24 mouse cellular contexts compared by ENCODE assay signal in genomic region chr4:53962458-53962857, GRCm38 (mm10).
DNase-seq lines count a peak whose midpoint lies in the region; ATAC-seq and TF ChIP-seq lines count a peak whose summit lies in the region.
"Had no signal": no experiment of that assay in that cellular context is flagged by ENCODE, and none has a peak within 500 bp of the region (broad histone marks: within the 10 kb centered on the region; RNA-seq: fewer than 3 reads in every experiment).

No protein-coding gene starts in this region.

- H3K4me3 ChIP-seq in forebrain, embryonic 10.5 days = no peak overlapping the region
- no peak overlapping the region for H3K4me3 ChIP-seq in forebrain, embryonic 15.5 days
- H3K4me3 ChIP-seq in kidney, adult 2 months (ENCODE audit: insufficient read depth, low read depth, low read length) = no peak overlapping the region
- no peak overlapping the region for H3K4me3 ChIP-seq in embryonic facial prominence, embryonic 10.5 days
- H3K4me3 ChIP-seq: embryonic facial prominence, embryonic 12.5 days; embryonic facial prominence, embryonic 15.5 days; forebrain, embryonic 12.5 days; heart, embryonic 12.5 days; heart, embryonic 15.5 days; hindbrain, embryonic 15.5 days had no signal

- H3K9ac ChIP-seq in forebrain, embryonic 15.5 days (replicated peaks) = no peak overlapping the region
- H3K9ac ChIP-seq: embryonic facial prominence, embryonic 12.5 days; embryonic facial prominence, embryonic 15.5 days; forebrain, embryonic 12.5 days; heart, embryonic 12.5 days; heart, embryonic 15.5 days; hindbrain, embryonic 15.5 days had no signal

- ATAC-seq in forebrain, embryonic 15.5 days (replicated peaks) = no peak
- ATAC-seq: activated CD4-positive, CD25-positive, alpha-beta regulatory T cell, adult 4 months had no signal

- no peak for TF ChIP-seq POLR2A in kidney, adult 2 months (IDR thresholded peaks at IDR 0.05; ENCODE audit: low read depth, low read length)

- H3K27me3 ChIP-seq in forebrain, embryonic 10.5 days (ENCODE audit: poor library complexity, severe bottlenecking) = no peaks in the 10 kb centered on the region
- no peaks in the 10 kb centered on the region for H3K27me3 ChIP-seq in forebrain, embryonic 15.5 days
- H3K27me3 ChIP-seq in kidney, adult 2 months (replicated peaks; ENCODE audit: control insufficient read depth, insufficient read depth, low read length) = no peaks in the 10 kb centered on the region
- no peaks in the 10 kb centered on the region for H3K27me3 ChIP-seq in embryonic facial prominence, embryonic 10.5 days (replicated peaks; ENCODE audit: low read depth, poor library complexity, severe bottlenecking)
- H3K27me3 ChIP-seq: embryonic facial prominence, embryonic 12.5 days; embryonic facial prominence, embryonic 15.5 days; forebrain, embryonic 12.5 days; heart, embryonic 12.5 days; heart, embryonic 15.5 days; hindbrain, embryonic 15.5 days had no signal

- H3K4me1 ChIP-seq in forebrain, embryonic 10.5 days = 0 out of 2 replicates have a peak, but pooled peaks cover 4% of the 10 kb centered on the region
- H3K4me1 ChIP-seq in forebrain, embryonic 15.5 days = no peaks in the 10 kb centered on the region
- H3K4me1 ChIP-seq in kidney, adult 2 months (ENCODE audit: control insufficient read depth, insufficient read depth, low read length) = no peaks in the 10 kb centered on the region
- H3K4me1 ChIP-seq in embryonic facial prominence, embryonic 10.5 days = no peaks in the 10 kb centered on the region
- H3K4me1 ChIP-seq: embryonic facial prominence, embryonic 12.5 days; embryonic facial prominence, embryonic 15.5 days; forebrain, embryonic 12.5 days; heart, embryonic 12.5 days; heart, embryonic 15.5 days; hindbrain, embryonic 15.5 days had no signal

- no peaks in the 10 kb centered on the region for H3K36me3 ChIP-seq in forebrain, embryonic 10.5 days (replicated peaks)
- H3K36me3 ChIP-seq in forebrain, embryonic 15.5 days = no peaks in the 10 kb centered on the region
- no peaks in the 10 kb centered on the region for H3K36me3 ChIP-seq in kidney, adult 2 months (ENCODE audit: control insufficient read depth, insufficient read depth, low read length)
- no peaks in the 10 kb centered on the region for H3K36me3 ChIP-seq in embryonic facial prominence, embryonic 10.5 days (replicated peaks)
- H3K36me3 ChIP-seq: embryonic facial prominence, embryonic 12.5 days; embryonic facial prominence, embryonic 15.5 days; forebrain, embryonic 12.5 days; heart, embryonic 12.5 days; heart, embryonic 15.5 days; hindbrain, embryonic 15.5 days had no signal

- 79% methylated on average over 3 of the region's 3 CpGs for WGBS in forebrain, embryonic 10.5 days
- WGBS in forebrain, embryonic 15.5 days = 51% methylated on average over 3 of the region's 3 CpGs
- WGBS in kidney, adult 2 months = 71% methylated on average over 3 of the region's 3 CpGs
- WGBS in embryonic facial prominence, embryonic 10.5 days = 70% methylated on average over 3 of the region's 3 CpGs

- H3K9me3 ChIP-seq in forebrain, embryonic 10.5 days = peaks cover 6% of the 10 kb centered on the region; the same call in 1 of the 2 replicates
- peaks cover 4% of the 10 kb centered on the region; the same call in 1 of the 2 replicates for H3K9me3 ChIP-seq in forebrain, embryonic 15.5 days
- H3K9me3 ChIP-seq in embryonic facial prominence, embryonic 10.5 days = 0 out of 2 replicates have a peak, but pooled peaks cover 9% of the 10 kb centered on the region
- H3K9me3 ChIP-seq: embryonic facial prominence, embryonic 15.5 days; heart, embryonic 12.5 days; hindbrain, embryonic 15.5 days had no signal

- H3K27ac ChIP-seq in forebrain, embryonic 10.5 days = peak overlapping the region; percentile 35; the same call in 1 of the 2 replicates
- no peak overlapping the region for H3K27ac ChIP-seq in forebrain, embryonic 15.5 days (replicated peaks)
- H3K27ac ChIP-seq in kidney, adult 2 months (ENCODE audit: insufficient read depth, low read depth, low read length) = no peak overlapping the region
- peak overlapping the region; percentile 44; the same call in 1 of the 2 replicates for H3K27ac ChIP-seq in embryonic facial prominence, embryonic 10.5 days (replicated peaks)
- H3K27ac ChIP-seq: embryonic facial prominence, embryonic 12.5 days; embryonic facial prominence, embryonic 15.5 days; forebrain, embryonic 12.5 days; heart, embryonic 15.5 days; hindbrain, embryonic 15.5 days had no signal

- H3K4me2 ChIP-seq in forebrain, embryonic 15.5 days (replicated peaks) = no peak overlapping the region
- H3K4me2 ChIP-seq: embryonic facial prominence, embryonic 12.5 days; embryonic facial prominence, embryonic 15.5 days; forebrain, embryonic 12.5 days; heart, embryonic 12.5 days; heart, embryonic 15.5 days; hindbrain, embryonic 15.5 days had no signal

- DNase-seq in forebrain, embryonic 10.5 days (ENCODE audit: extremely low spot score, low spot score) = no peak
- DNase-seq in kidney, adult 2 months = peak; percentile 7
- no peak for DNase-seq in kidney, postnatal 36 days
- DNase-seq in 3T3-L1 (ENCODE audit: low read depth, low spot score) = peak; percentile 13
- no peak for DNase-seq in embryonic facial prominence, embryonic 10.5 days (ENCODE audit: low spot score)
- no peak for DNase-seq in spleen, postnatal 36 days (ENCODE audit: low spot score in 2 of 2)
- DNase-seq: adrenal gland, postnatal 10 days; adrenal gland, postnatal 36 days; B cell, adult 2 months; cerebellum, adult 18-20 months; cerebellum, adult 9-10 months; cerebellum, postnatal 14 days; gastrocnemius, postnatal 25 days; heart, adult 18-20 months; heart, postnatal 10 days; heart, postnatal 36 days had no signal

- no peak for TF ChIP-seq CTCF in kidney, adult 2 months (conservative IDR thresholded peaks at IDR 0.05; ENCODE audit: insufficient read depth, insufficient read length, low read depth, low read length)

Comparison
In these comparisons a context has a peak if more than half of its experiments do, and no peak if none do; other contexts are left out.
1. DNase-seq: peak in kidney, adult 2 months (single experiment) and 3T3-L1 (single experiment); none in forebrain, embryonic 10.5 days (single experiment), kidney, postnatal 36 days (0 of 2), embryonic facial prominence, embryonic 10.5 days (single experiment) and spleen, postnatal 36 days (0 of 2).
2. H3K27ac ChIP-seq: peak in forebrain, embryonic 10.5 days (single experiment) and embryonic facial prominence, embryonic 10.5 days (single experiment); none in forebrain, embryonic 15.5 days (single experiment) and kidney, adult 2 months (single experiment).